Mouse (Mus musculus): ENCODE measurements around the gene Myo1e. TPM values are rescaled to one million over a fixed set of nuclear protein-coding genes. Genes with fewer than 3 reads are reported as not detected.

Myo1e gene
- polyA plus RNA-seq, 1 experiment, result 4.9 TPM

DNA sequence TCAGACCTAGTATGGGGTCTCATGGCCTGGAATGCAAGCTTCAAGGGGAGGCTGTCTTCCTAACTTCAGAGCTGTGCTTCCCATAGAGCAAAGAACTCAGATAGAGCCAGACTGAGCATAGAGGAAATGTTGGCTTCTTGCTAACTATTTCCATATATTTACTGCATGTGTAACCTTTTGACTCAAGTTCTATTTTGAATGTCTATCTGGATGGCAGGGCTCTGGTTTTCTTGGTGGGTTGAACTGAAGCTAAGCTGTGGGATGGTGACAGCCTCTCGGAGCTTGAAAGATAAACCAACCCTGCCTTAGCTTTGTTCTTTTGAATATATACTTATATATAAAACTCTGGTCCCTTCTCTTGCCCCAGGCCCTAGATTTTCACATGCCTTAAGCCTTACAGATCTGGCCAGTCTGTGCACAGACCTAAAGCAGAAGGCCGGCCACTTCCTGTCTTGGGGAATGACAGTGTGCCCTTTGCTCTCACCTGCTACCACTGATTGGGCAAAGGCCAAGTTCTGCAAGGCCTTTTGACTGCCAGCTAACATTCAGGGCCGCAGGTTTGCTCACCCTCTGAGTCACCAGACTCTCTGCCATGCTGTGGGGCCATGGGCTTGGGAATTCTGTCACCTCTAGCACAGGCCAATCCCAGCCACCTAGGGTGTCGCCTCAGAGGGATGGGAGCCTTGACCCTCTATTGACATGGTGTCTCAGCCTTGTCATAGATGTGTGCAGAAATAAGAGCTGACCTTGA, 35.1 kb downstream of the Myo1e start:
- Histone ChIP-seq H3K4me1 (ENCODE audit: control insufficient read depth, insufficient read depth, low read length) (peaks cover 4% of the 10 kb centered on the region), H3K4me3 (replicated peaks; ENCODE audit: control insufficient read depth, low read depth, low read length) (no peak overlapping the region), H3K27ac (ENCODE audit: control insufficient read depth, insufficient read depth, low read depth, low read length, poor library complexity) (no peak overlapping the region)
- WGBS, result 64% methylated on average over 4 of the region's 4 CpGs
- TF ChIP-seq POLR2A (IDR thresholded peaks at IDR 0.05; ENCODE audit: borderline replicate concordance, control insufficient read depth, low read depth, low read length), result no peak

DNA sequence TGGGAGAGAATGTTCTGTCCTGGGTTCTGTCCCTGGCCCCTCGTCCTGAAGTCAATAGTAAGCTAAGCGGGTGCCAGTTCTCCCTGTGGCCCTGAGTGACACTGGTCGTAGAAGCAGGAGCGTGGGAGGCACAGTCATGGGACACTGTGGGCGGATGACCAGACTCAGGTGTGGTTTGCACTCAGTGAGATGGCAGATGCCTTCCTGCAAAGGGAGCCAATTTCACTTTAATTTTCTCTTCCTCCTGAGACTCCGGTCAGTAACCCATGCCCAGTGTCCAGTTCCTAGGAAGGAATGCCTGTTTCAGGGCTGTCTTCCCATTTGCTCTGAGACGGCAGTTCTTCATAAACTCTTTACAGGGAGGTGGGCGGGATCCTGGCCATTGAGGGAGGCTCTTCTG, 36.1 kb downstream of the Myo1e start:
- TF ChIP-seq CTCF (IDR thresholded peaks at IDR 0.05; ENCODE audit: control insufficient read depth, insufficient read depth, low read length), result no peak
- no peak for TF ChIP-seq POLR2A (IDR thresholded peaks at IDR 0.05; ENCODE audit: borderline replicate concordance, control insufficient read depth, low read depth, low read length)
- Histone ChIP-seq H3K4me1 (ENCODE audit: control insufficient read depth, insufficient read depth, low read length) (peaks cover 3% of the 10 kb centered on the region; the same call in 1 of the 2 replicates), H3K4me3 (replicated peaks; ENCODE audit: control insufficient read depth, low read depth, low read length) (no peak overlapping the region), H3K27ac (ENCODE audit: control insufficient read depth, insufficient read depth, low read depth, low read length, poor library complexity) (no peak overlapping the region; the same call in none of the 2 replicates)
- 70% methylated on average over 8 of the region's 8 CpGs for WGBS

DNA sequence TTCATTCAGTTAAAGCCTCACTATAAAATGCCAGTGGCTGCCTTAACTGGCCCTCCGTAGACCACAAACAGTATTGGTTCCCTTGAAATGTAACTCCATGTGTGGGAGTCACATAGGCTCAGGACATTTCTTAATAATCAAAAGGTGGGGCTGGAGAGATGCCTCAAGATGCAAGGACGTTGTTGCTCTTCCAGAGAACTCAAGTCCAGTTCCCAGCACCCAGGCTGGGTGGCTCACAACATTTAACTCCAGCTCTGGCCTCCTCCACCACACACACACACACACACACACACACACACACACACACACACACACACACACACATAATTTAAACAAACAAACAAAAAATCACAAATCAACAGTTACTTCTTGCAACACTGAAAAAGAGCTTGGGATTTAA, 36.6 kb downstream of the Myo1e start:
- no peak for TF ChIP-seq POLR2A (IDR thresholded peaks at IDR 0.05; ENCODE audit: borderline replicate concordance, control insufficient read depth, low read depth, low read length)
- TF ChIP-seq CTCF (IDR thresholded peaks at IDR 0.05; ENCODE audit: control insufficient read depth, insufficient read depth, low read length), result no peak

DNA sequence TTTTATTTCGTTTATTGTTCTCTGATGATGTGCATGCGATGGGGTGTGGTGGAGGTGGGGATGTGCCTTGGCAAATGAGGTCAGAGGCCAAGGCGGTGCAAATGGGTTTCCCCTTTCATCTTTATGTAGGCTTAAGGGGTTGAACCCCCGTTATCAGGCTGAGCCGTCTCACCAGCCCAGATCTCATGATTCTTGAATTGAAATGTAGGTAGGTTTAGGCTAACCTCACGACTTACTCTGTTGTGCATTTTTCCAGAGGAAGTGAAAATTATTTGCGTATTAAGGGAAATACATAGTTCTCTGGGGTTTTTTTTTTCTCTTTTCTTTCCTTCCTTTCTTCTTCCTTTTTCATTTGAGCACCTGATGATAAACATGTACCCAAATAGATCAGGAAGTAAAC, 37.0 kb downstream of the Myo1e start:
- no peaks in the 10 kb centered on the region; the same call in 1 of the 2 replicates for H3K4me1 ChIP-seq (ENCODE audit: control insufficient read depth, insufficient read depth, low read length)
- no peak overlapping the region for H3K4me3 ChIP-seq (replicated peaks; ENCODE audit: control insufficient read depth, low read depth, low read length)
- TF ChIP-seq CTCF (IDR thresholded peaks at IDR 0.05; ENCODE audit: control insufficient read depth, insufficient read depth, low read length), result no peak
- no peak for TF ChIP-seq POLR2A (IDR thresholded peaks at IDR 0.05; ENCODE audit: borderline replicate concordance, control insufficient read depth, low read depth, low read length)
- WGBS, result 61% methylated on average over 7 of the region's 7 CpGs
- H3K27ac ChIP-seq (ENCODE audit: control insufficient read depth, insufficient read depth, low read depth, low read length, poor library complexity), result peak overlapping the region; percentile 62

More for the DNA sequence above, 36.6 kb downstream of the Myo1e start:
- H3K4me3 ChIP-seq (replicated peaks; ENCODE audit: control insufficient read depth, low read depth, low read length), result no peak overlapping the region
- peak overlapping the region; percentile 62 for H3K27ac ChIP-seq (ENCODE audit: control insufficient read depth, insufficient read depth, low read depth, low read length, poor library complexity)
- no peaks in the 10 kb centered on the region; the same call in 1 of the 2 replicates for H3K4me1 ChIP-seq (ENCODE audit: control insufficient read depth, insufficient read depth, low read length)
- 69% methylated on average over 2 of the region's 2 CpGs for WGBS

- Histone ChIP-seq H3K4me3 (replicated peaks; ENCODE audit: control insufficient read depth, low read depth, low read length) (no peak overlapping the region), H3K4me1 (ENCODE audit: control insufficient read depth, insufficient read depth, low read length) (no peaks in the 10 kb centered on the region; the same call in 1 of the 2 replicates), H3K27ac (ENCODE audit: control insufficient read depth, insufficient read depth, low read depth, low read length, poor library complexity) (no peak overlapping the region)
- TF ChIP-seq POLR2A (IDR thresholded peaks at IDR 0.05; ENCODE audit: borderline replicate concordance, control insufficient read depth, low read depth, low read length), result no peak
- no peak for TF ChIP-seq CTCF (IDR thresholded peaks at IDR 0.05; ENCODE audit: control insufficient read depth, insufficient read depth, low read length)
- WGBS, result 86% methylated on average over 9 of the region's 9 CpGs
Observed at GRCm38 (mm10) chr9:70245040-70245439, 37.9 kb downstream of the Myo1e start.

DNA sequence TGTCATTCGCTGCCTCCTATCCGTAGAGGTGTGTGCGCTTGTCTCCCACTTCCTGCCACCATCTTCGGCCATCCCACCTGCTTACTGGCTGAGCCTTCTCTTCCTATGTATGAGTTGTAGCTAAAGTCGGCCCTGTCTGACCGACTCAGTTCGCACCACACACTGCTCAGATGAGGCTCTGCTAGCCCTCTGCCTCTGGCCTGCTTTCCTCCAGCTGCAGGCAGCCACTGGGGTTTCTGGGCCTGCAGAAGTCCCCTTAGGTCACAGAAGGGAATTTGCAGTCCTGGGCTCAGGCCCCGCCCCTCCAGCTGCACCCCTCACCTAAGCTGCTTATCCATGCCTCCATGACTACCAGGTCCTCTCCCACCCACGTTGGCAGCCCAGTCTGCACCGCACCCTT, 39.3 kb downstream of the Myo1e start:
- no peaks in the 10 kb centered on the region; the same call in 1 of the 2 replicates for H3K4me1 ChIP-seq (ENCODE audit: control insufficient read depth, insufficient read depth, low read length)
- no peak overlapping the region for H3K4me3 ChIP-seq (replicated peaks; ENCODE audit: control insufficient read depth, low read depth, low read length)
- WGBS, result 75% methylated on average over 10 of the region's 10 CpGs
- H3K27ac ChIP-seq (ENCODE audit: control insufficient read depth, insufficient read depth, low read depth, low read length, poor library complexity), result no peak overlapping the region
- TF ChIP-seq POLR2A (IDR thresholded peaks at IDR 0.05; ENCODE audit: borderline replicate concordance, control insufficient read depth, low read depth, low read length) (no peak), CTCF (IDR thresholded peaks at IDR 0.05; ENCODE audit: control insufficient read depth, insufficient read depth, low read length) (no peak)

GRCm38 (mm10) chr9:70248046-70248445, 40.9 kb downstream of the Myo1e start:
- H3K27ac ChIP-seq (ENCODE audit: control insufficient read depth, insufficient read depth, low read depth, low read length, poor library complexity), result no peak overlapping the region
- no peak overlapping the region for H3K4me3 ChIP-seq (replicated peaks; ENCODE audit: control insufficient read depth, low read depth, low read length)
- 83% methylated on average over 6 of the region's 6 CpGs for WGBS
- TF ChIP-seq POLR2A (IDR thresholded peaks at IDR 0.05; ENCODE audit: borderline replicate concordance, control insufficient read depth, low read depth, low read length), result no peak
- TF ChIP-seq CTCF (IDR thresholded peaks at IDR 0.05; ENCODE audit: control insufficient read depth, insufficient read depth, low read length), result no peak
- no peaks in the 10 kb centered on the region; the same call in 1 of the 2 replicates for H3K4me1 ChIP-seq (ENCODE audit: control insufficient read depth, insufficient read depth, low read length)

DNA sequence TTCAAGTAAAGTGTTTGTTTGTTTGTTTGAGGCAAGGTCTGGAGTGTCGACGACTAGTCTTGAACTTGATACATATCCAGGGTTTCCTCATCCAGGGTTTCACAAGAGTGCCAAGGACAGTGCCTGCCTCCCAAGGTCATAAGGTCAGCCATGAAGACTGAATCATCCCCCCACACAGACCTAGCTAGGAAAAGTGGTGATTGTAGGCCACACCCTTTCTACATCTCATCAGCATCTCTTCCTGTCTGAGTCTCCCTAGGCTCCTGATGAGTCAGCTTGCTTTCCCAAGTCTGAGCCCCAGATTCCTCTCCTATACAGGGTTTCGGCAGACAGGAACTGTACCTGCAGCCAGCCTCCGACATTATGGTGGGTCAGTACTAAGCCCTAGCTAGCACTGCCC, 41.7 kb downstream of the Myo1e start:
- H3K4me3 ChIP-seq (replicated peaks; ENCODE audit: control insufficient read depth, low read depth, low read length), result no peak overlapping the region
- no peak for TF ChIP-seq POLR2A (IDR thresholded peaks at IDR 0.05; ENCODE audit: borderline replicate concordance, control insufficient read depth, low read depth, low read length)
- TF ChIP-seq CTCF (IDR thresholded peaks at IDR 0.05; ENCODE audit: control insufficient read depth, insufficient read depth, low read length), result no peak
- no peak overlapping the region for H3K27ac ChIP-seq (ENCODE audit: control insufficient read depth, insufficient read depth, low read depth, low read length, poor library complexity)
- H3K4me1 ChIP-seq (ENCODE audit: control insufficient read depth, insufficient read depth, low read length), result no peaks in the 10 kb centered on the region; the same call in 1 of the 2 replicates
- 66% methylated on average over 4 of the region's 4 CpGs for WGBS
